Mouse (Mus musculus): ENCODE measurements around the gene Ltn1. TPM values are rescaled to one million over a fixed set of nuclear protein-coding genes. Genes with fewer than 3 reads are reported as not detected.

Ltn1 gene
- polyA plus RNA-seq, 1 experiment = 9.8 TPM

- H3K27me3 ChIP-seq (ENCODE audit: control insufficient read depth, insufficient read depth, low read length) = no peaks in the 10 kb centered on the region
- 96% methylated on average over 3 of the region's 3 CpGs for WGBS
- TF ChIP-seq CTCF (IDR thresholded peaks at IDR 0.05; ENCODE audit: borderline replicate concordance, control insufficient read depth, extremely low read depth, insufficient read depth, low read length, poor library complexity) (no peak), POLR2A (IDR thresholded peaks at IDR 0.05; ENCODE audit: control insufficient read depth, extremely low read depth, insufficient read depth, low read length, poor library complexity) (no peak)
- H3K27ac ChIP-seq (ENCODE audit: control insufficient read depth, insufficient read depth, low read length) = no peak overlapping the region
- H3K36me3 ChIP-seq (ENCODE audit: control insufficient read depth, insufficient read depth, low read length) = no peaks in the 10 kb centered on the region
- DNase-seq = no peak
- H3K4me3 ChIP-seq (ENCODE audit: control insufficient read depth, insufficient read depth, low read length) = no peak overlapping the region
- H3K4me1 ChIP-seq (replicated peaks; ENCODE audit: control insufficient read depth, insufficient read depth, low read length) = peaks cover 6% of the 10 kb centered on the region
These were observed 13.1 kb upstream of the Ltn1 start for GRCm38 (mm10) chr16:87445528-87445927.

- Histone ChIP-seq H3K4me3 (ENCODE audit: control insufficient read depth, insufficient read depth, low read length) (no peak overlapping the region), H3K4me1 (replicated peaks; ENCODE audit: control insufficient read depth, insufficient read depth, low read length) (peaks cover 6% of the 10 kb centered on the region), H3K27me3 (ENCODE audit: control insufficient read depth, insufficient read depth, low read length) (no peaks in the 10 kb centered on the region), H3K27ac (ENCODE audit: control insufficient read depth, insufficient read depth, low read length) (no peak overlapping the region), H3K36me3 (ENCODE audit: control insufficient read depth, insufficient read depth, low read length) (no peaks in the 10 kb centered on the region)
- TF ChIP-seq CTCF (IDR thresholded peaks at IDR 0.05; ENCODE audit: borderline replicate concordance, control insufficient read depth, extremely low read depth, insufficient read depth, low read length, poor library complexity) (no peak), POLR2A (IDR thresholded peaks at IDR 0.05; ENCODE audit: control insufficient read depth, extremely low read depth, insufficient read depth, low read length, poor library complexity) (no peak)
- DNase-seq = no peak
These were observed 12.7 kb upstream of the Ltn1 start for GRCm38 (mm10) chr16:87445110-87445509.

- WGBS = 56% methylated on average over 1 of the region's 1 CpGs
- TF ChIP-seq POLR2A (IDR thresholded peaks at IDR 0.05; ENCODE audit: control insufficient read depth, extremely low read depth, insufficient read depth, low read length, poor library complexity) (no peak), CTCF (IDR thresholded peaks at IDR 0.05; ENCODE audit: borderline replicate concordance, control insufficient read depth, extremely low read depth, insufficient read depth, low read length, poor library complexity) (no peak)
- H3K4me1 ChIP-seq (replicated peaks; ENCODE audit: control insufficient read depth, insufficient read depth, low read length) = peaks cover 8% of the 10 kb centered on the region
- H3K27me3 ChIP-seq (ENCODE audit: control insufficient read depth, insufficient read depth, low read length) = no peaks in the 10 kb centered on the region
- H3K27ac ChIP-seq (ENCODE audit: control insufficient read depth, insufficient read depth, low read length) = no peak overlapping the region
- H3K36me3 ChIP-seq (ENCODE audit: control insufficient read depth, insufficient read depth, low read length) = no peaks in the 10 kb centered on the region
- no peak overlapping the region for H3K4me3 ChIP-seq (ENCODE audit: control insufficient read depth, insufficient read depth, low read length)
- DNase-seq = no peak
These were observed 11.7 kb upstream of the Ltn1 start for GRCm38 (mm10) chr16:87444071-87444470.

- H3K4me3 ChIP-seq (ENCODE audit: control insufficient read depth, insufficient read depth, low read length) = no peak overlapping the region
- no peaks in the 10 kb centered on the region for H3K36me3 ChIP-seq (ENCODE audit: control insufficient read depth, insufficient read depth, low read length)
- no peak for TF ChIP-seq POLR2A (IDR thresholded peaks at IDR 0.05; ENCODE audit: control insufficient read depth, extremely low read depth, insufficient read depth, low read length, poor library complexity)
- TF ChIP-seq CTCF (IDR thresholded peaks at IDR 0.05; ENCODE audit: borderline replicate concordance, control insufficient read depth, extremely low read depth, insufficient read depth, low read length, poor library complexity) = no peak
- H3K27me3 ChIP-seq (ENCODE audit: control insufficient read depth, insufficient read depth, low read length) = no peaks in the 10 kb centered on the region
- peaks cover 8% of the 10 kb centered on the region for H3K4me1 ChIP-seq (replicated peaks; ENCODE audit: control insufficient read depth, insufficient read depth, low read length)
- no peak for DNase-seq
- H3K27ac ChIP-seq (ENCODE audit: control insufficient read depth, insufficient read depth, low read length) = no peak overlapping the region
These were observed 10.8 kb upstream of the Ltn1 start for GRCm38 (mm10) chr16:87443245-87443644.

- Histone ChIP-seq H3K4me3 (ENCODE audit: control insufficient read depth, insufficient read depth, low read length) (no peak overlapping the region), H3K27ac (ENCODE audit: control insufficient read depth, insufficient read depth, low read length) (no peak overlapping the region), H3K27me3 (ENCODE audit: control insufficient read depth, insufficient read depth, low read length) (no peaks in the 10 kb centered on the region), H3K4me1 (replicated peaks; ENCODE audit: control insufficient read depth, insufficient read depth, low read length) (peaks cover 8% of the 10 kb centered on the region), H3K36me3 (ENCODE audit: control insufficient read depth, insufficient read depth, low read length) (no peaks in the 10 kb centered on the region)
- 75% methylated on average over 5 of the region's 5 CpGs for WGBS
- DNase-seq = no peak
- no peak for TF ChIP-seq POLR2A (IDR thresholded peaks at IDR 0.05; ENCODE audit: control insufficient read depth, extremely low read depth, insufficient read depth, low read length, poor library complexity)
- TF ChIP-seq CTCF (IDR thresholded peaks at IDR 0.05; ENCODE audit: borderline replicate concordance, control insufficient read depth, extremely low read depth, insufficient read depth, low read length, poor library complexity) = no peak
These were observed 9.9 kb upstream of the Ltn1 start for GRCm38 (mm10) chr16:87442291-87442690.

GRCm38 (mm10) chr16:87441089-87441488 is 8.7 kb upstream of the Ltn1 start:
- 3% methylated on average over 9 of the region's 9 CpGs for WGBS
- Histone ChIP-seq H3K27ac (ENCODE audit: control insufficient read depth, insufficient read depth, low read length) (no peak overlapping the region; the same call in 1 of the 2 replicates), H3K36me3 (ENCODE audit: control insufficient read depth, insufficient read depth, low read length) (no peaks in the 10 kb centered on the region), H3K4me3 (ENCODE audit: control insufficient read depth, insufficient read depth, low read length) (peak overlapping the region; percentile 31; the same call in 1 of the 2 replicates), H3K27me3 (ENCODE audit: control insufficient read depth, insufficient read depth, low read length) (no peaks in the 10 kb centered on the region), H3K4me1 (replicated peaks; ENCODE audit: control insufficient read depth, insufficient read depth, low read length) (peaks cover 8% of the 10 kb centered on the region)
- no peak for TF ChIP-seq POLR2A (IDR thresholded peaks at IDR 0.05; ENCODE audit: control insufficient read depth, extremely low read depth, insufficient read depth, low read length, poor library complexity)
- TF ChIP-seq CTCF (IDR thresholded peaks at IDR 0.05; ENCODE audit: borderline replicate concordance, control insufficient read depth, extremely low read depth, insufficient read depth, low read length, poor library complexity) = no peak
- peak; percentile 37 for DNase-seq

- peak; percentile 93 for DNase-seq
- Histone ChIP-seq H3K27me3 (ENCODE audit: control insufficient read depth, insufficient read depth, low read length) (no peaks in the 10 kb centered on the region), H3K27ac (ENCODE audit: control insufficient read depth, insufficient read depth, low read length) (peak within 1 kb of the TSS; percentile 58), H3K4me3 (ENCODE audit: control insufficient read depth, insufficient read depth, low read length) (peak within 1 kb of the TSS; percentile 62), H3K36me3 (ENCODE audit: control insufficient read depth, insufficient read depth, low read length) (no peaks in the 10 kb centered on the region), H3K4me1 (replicated peaks; ENCODE audit: control insufficient read depth, insufficient read depth, low read length) (peaks cover 8% of the 10 kb centered on the region)
- WGBS = under 1% methylated on average over 38 of the region's 38 CpGs
- TF ChIP-seq CTCF (IDR thresholded peaks at IDR 0.05; ENCODE audit: borderline replicate concordance, control insufficient read depth, extremely low read depth, insufficient read depth, low read length, poor library complexity) (peak; percentile 22; the same call in 1 of the 2 replicates), POLR2A (IDR thresholded peaks at IDR 0.05; ENCODE audit: control insufficient read depth, extremely low read depth, insufficient read depth, low read length, poor library complexity) (peak; percentile 15; the same call in 1 of the 2 replicates)
These were observed 7.8 kb upstream of the Ltn1 start, which contains the start of gene Rwdd2b for GRCm38 (mm10) chr16:87440184-87440686. Gene Rwdd2b, minus strand, starts transcription at chr16:87440573.
